Mouse (Mus musculus): ENCODE measurements at regions not wholly inside any gene's neighbourhood (a gene's known extent, or its start where the extent isn't known, plus 50 kb on each side); places are given as distances from the start of the nearest gene placed in this dataset.

GRCm38 (mm10) chr8:115539600-115539999 lies 168.0 kb downstream of the Maf start:
- Histone ChIP-seq H3K27me3 (no peaks in the 10 kb centered on the region), H3K27ac (no peak overlapping the region), H3K9me3 (no peaks in the 10 kb centered on the region), H3K4me1 (replicated peaks) (peaks cover 19% of the 10 kb centered on the region), H3K4me2 (replicated peaks) (no peak overlapping the region), H3K36me3 (no peaks in the 10 kb centered on the region), H3K4me3 (replicated peaks) (no peak overlapping the region), H3K9ac (replicated peaks) (no peak overlapping the region)
- WGBS, result 85% methylated on average over 9 of the region's 9 CpGs
- no peak for ATAC-seq

DNA sequence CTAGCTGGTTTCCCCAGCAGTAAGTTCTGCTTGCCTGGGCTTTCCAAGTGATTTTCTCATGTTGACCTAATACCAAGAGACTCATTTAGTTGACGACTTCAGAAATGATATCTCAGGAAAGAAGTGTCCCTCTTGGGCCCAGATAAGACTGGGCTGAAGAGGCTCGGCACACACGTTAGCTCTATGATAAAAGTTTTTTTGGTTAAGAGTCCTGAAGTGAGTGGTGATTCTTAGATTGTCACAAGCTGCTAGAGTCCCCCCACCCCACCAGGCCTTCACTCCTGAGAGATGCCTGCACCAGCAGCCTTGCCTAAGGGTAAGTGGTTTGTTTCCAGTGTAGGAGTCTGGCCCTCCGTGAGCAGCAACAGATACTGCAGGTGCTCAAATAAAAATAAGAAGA lies 169.4 kb downstream of the Maf start:
- Histone ChIP-seq H3K9me3 (no peaks in the 10 kb centered on the region), H3K4me3 (replicated peaks) (no peak overlapping the region), H3K4me2 (replicated peaks) (no peak overlapping the region), H3K36me3 (no peaks in the 10 kb centered on the region), H3K27me3 (no peaks in the 10 kb centered on the region), H3K27ac (no peak overlapping the region), H3K9ac (replicated peaks) (no peak overlapping the region), H3K4me1 (replicated peaks) (peaks cover 19% of the 10 kb centered on the region)
- ATAC-seq, result no peak
- 88% methylated on average over 4 of the region's 4 CpGs for WGBS

- Histone ChIP-seq H3K4me1 (replicated peaks) (peaks cover 19% of the 10 kb centered on the region), H3K4me2 (replicated peaks) (no peak overlapping the region), H3K36me3 (no peaks in the 10 kb centered on the region), H3K9ac (replicated peaks) (no peak overlapping the region), H3K9me3 (no peaks in the 10 kb centered on the region), H3K27me3 (no peaks in the 10 kb centered on the region), H3K27ac (no peak overlapping the region), H3K4me3 (replicated peaks) (no peak overlapping the region)
- 23% methylated on average over 5 of the region's 5 CpGs for WGBS
- no peak for ATAC-seq
Observed at GRCm38 (mm10) chr8:115537761-115538160, 169.8 kb downstream of the Maf start.

- H3K4me1 ChIP-seq (replicated peaks), result peaks cover 19% of the 10 kb centered on the region
- H3K9ac ChIP-seq (replicated peaks), result no peak overlapping the region
- no peaks in the 10 kb centered on the region for H3K36me3 ChIP-seq
- 63% methylated on average over 19 of the region's 19 CpGs for WGBS
- no peak overlapping the region for H3K4me3 ChIP-seq (replicated peaks)
- no peak for ATAC-seq
- H3K9me3 ChIP-seq, result no peaks in the 10 kb centered on the region
- H3K4me2 ChIP-seq (replicated peaks), result no peak overlapping the region
- no peaks in the 10 kb centered on the region for H3K27me3 ChIP-seq
- H3K27ac ChIP-seq, result no peak overlapping the region
Observed at GRCm38 (mm10) chr8:115536554-115537346, 170.8 kb downstream of the Maf start.

- no peak for ATAC-seq
- Histone ChIP-seq H3K9me3 (no peaks in the 10 kb centered on the region), H3K27ac (no peak overlapping the region), H3K4me2 (replicated peaks) (no peak overlapping the region), H3K4me1 (replicated peaks) (peaks cover 19% of the 10 kb centered on the region), H3K4me3 (replicated peaks) (no peak overlapping the region), H3K36me3 (no peaks in the 10 kb centered on the region), H3K27me3 (no peaks in the 10 kb centered on the region), H3K9ac (replicated peaks) (no peak overlapping the region)
- 89% methylated on average over 8 of the region's 8 CpGs for WGBS
Observed at GRCm38 (mm10) chr8:115536001-115536400, 171.6 kb downstream of the Maf start.

DNA sequence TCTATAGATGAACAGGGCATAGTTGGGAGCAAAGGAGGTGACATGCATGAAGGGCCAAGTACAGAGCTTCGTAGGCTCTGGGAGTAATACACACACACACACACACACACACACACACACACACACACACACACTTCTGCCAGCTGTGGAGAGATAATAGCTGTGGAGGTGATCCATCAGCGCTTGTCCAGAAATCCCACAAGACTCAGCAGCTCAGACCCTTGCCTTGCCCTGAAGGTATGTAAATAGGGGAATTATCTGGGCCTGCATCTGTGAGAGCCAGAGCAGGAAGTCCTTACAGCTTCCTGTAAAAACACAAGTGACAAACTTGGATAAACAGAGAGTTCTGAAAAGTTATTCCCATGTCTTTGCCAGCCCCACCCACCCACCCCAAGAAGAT lies 173.6 kb downstream of the Maf start:
- Histone ChIP-seq H3K27me3 (no peaks in the 10 kb centered on the region), H3K4me3 (replicated peaks) (no peak overlapping the region), H3K4me1 (replicated peaks) (peaks cover 19% of the 10 kb centered on the region), H3K9me3 (no peaks in the 10 kb centered on the region), H3K4me2 (replicated peaks) (no peak overlapping the region), H3K27ac (no peak overlapping the region), H3K36me3 (no peaks in the 10 kb centered on the region), H3K9ac (replicated peaks) (no peak overlapping the region)
- ATAC-seq, result no peak
- WGBS, result 56% methylated on average over 2 of the region's 2 CpGs

- H3K36me3 ChIP-seq, result no peaks in the 10 kb centered on the region
- H3K4me3 ChIP-seq (replicated peaks), result no peak overlapping the region
- no peaks in the 10 kb centered on the region for H3K27me3 ChIP-seq
- WGBS, result 94% methylated on average over 6 of the region's 6 CpGs
- ATAC-seq, result no peak
- no peak overlapping the region for H3K9ac ChIP-seq (replicated peaks)
- no peaks in the 10 kb centered on the region; the same call in 1 of the 2 replicates for H3K4me1 ChIP-seq (replicated peaks)
- H3K9me3 ChIP-seq, result no peaks in the 10 kb centered on the region
- no peak overlapping the region for H3K27ac ChIP-seq
- no peak overlapping the region for H3K4me2 ChIP-seq (replicated peaks)
Observed at GRCm38 (mm10) chr8:115531343-115531742, 176.3 kb downstream of the Maf start.

- ATAC-seq, result no peak
- whole genome bisulfite sequencing, result 53% methylated on average over 14 of the region's 14 CpGs
Observed at GRCm38 (mm10) chr8:115529568-115530342, 177.8 kb downstream of the Maf start.

GRCm38 (mm10) chr8:115528879-115529278 lies 178.7 kb downstream of the Maf start:
- H3K9me3 ChIP-seq, result no peaks in the 10 kb centered on the region
- H3K4me2 ChIP-seq (replicated peaks), result no peak overlapping the region
- no peak overlapping the region for H3K9ac ChIP-seq (replicated peaks)
- no peaks in the 10 kb centered on the region for H3K4me1 ChIP-seq (replicated peaks)
- H3K27ac ChIP-seq, result no peak overlapping the region
- H3K36me3 ChIP-seq, result no peaks in the 10 kb centered on the region
- no peak for ATAC-seq
- WGBS, result 95% methylated on average over 11 of the region's 11 CpGs
- H3K4me3 ChIP-seq (replicated peaks), result no peak overlapping the region
- no peaks in the 10 kb centered on the region for H3K27me3 ChIP-seq

More at GRCm38 (mm10) chr8:115529568-115530342, 177.8 kb downstream of the Maf start:
- H3K36me3 ChIP-seq, result no peaks in the 10 kb centered on the region
- no peaks in the 10 kb centered on the region for H3K9me3 ChIP-seq
- no peak overlapping the region for H3K4me2 ChIP-seq (replicated peaks)
- H3K4me3 ChIP-seq (replicated peaks), result no peak overlapping the region
- no peak overlapping the region for H3K27ac ChIP-seq
- H3K27me3 ChIP-seq, result no peaks in the 10 kb centered on the region
- H3K9ac ChIP-seq (replicated peaks), result no peak overlapping the region
- H3K4me1 ChIP-seq (replicated peaks), result no peaks in the 10 kb centered on the region

DNA sequence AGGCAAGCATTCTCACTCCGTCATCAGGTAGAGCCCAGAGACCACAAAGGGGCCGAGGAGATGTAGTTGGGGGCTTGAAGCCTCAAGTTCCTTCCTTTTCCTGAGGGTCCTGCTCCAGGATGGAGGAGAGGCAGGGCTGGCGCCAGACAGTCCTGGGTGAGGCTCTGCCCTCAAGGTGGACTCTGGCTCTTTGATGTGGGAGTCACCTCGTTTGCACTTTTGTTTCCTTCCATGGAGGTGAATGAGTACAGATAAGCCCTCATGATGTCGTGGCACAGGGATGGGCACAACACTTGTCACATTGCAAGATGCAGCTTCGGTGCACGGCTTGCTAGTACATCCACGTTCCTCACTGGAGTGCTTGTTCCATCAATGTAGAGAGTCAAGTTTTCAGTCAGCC lies 182.4 kb downstream of the Maf start:
- H3K36me3 ChIP-seq, result no peaks in the 10 kb centered on the region

GRCm38 (mm10) chr8:115524713-115525112 lies 182.9 kb downstream of the Maf start:
- no peaks in the 10 kb centered on the region for H3K36me3 ChIP-seq
- no peaks in the 10 kb centered on the region for H3K9me3 ChIP-seq
- H3K4me3 ChIP-seq (replicated peaks), result no peak overlapping the region
- no peak overlapping the region for H3K9ac ChIP-seq (replicated peaks)
- 83% methylated on average over 8 of the region's 8 CpGs for WGBS
- ATAC-seq, result no peak
- no peak overlapping the region for H3K4me2 ChIP-seq (replicated peaks)
- H3K27ac ChIP-seq, result no peak overlapping the region
- H3K27me3 ChIP-seq, result no peaks in the 10 kb centered on the region
- H3K4me1 ChIP-seq (replicated peaks), result no peaks in the 10 kb centered on the region

More for the DNA sequence above, 182.4 kb downstream of the Maf start:
- no peak overlapping the region for H3K4me2 ChIP-seq (replicated peaks)
- no peak overlapping the region for H3K9ac ChIP-seq (replicated peaks)
- no peak overlapping the region for H3K4me3 ChIP-seq (replicated peaks)
- no peak for ATAC-seq
- WGBS, result 89% methylated on average over 8 of the region's 8 CpGs
- no peaks in the 10 kb centered on the region for H3K4me1 ChIP-seq (replicated peaks)
- H3K27ac ChIP-seq, result no peak overlapping the region
- H3K9me3 ChIP-seq, result no peaks in the 10 kb centered on the region
- no peaks in the 10 kb centered on the region for H3K27me3 ChIP-seq

GRCm38 (mm10) chr8:115522527-115522926 lies 185.1 kb downstream of the Maf start:
- Histone ChIP-seq H3K9ac (replicated peaks) (no peak overlapping the region), H3K4me3 (replicated peaks) (no peak overlapping the region), H3K4me2 (replicated peaks) (no peak overlapping the region), H3K27ac (no peak overlapping the region), H3K27me3 (no peaks in the 10 kb centered on the region), H3K36me3 (no peaks in the 10 kb centered on the region), H3K9me3 (no peaks in the 10 kb centered on the region), H3K4me1 (replicated peaks) (no peaks in the 10 kb centered on the region)
- ATAC-seq, result no peak
- WGBS, result 54% methylated on average over 5 of the region's 5 CpGs

Data from midbrain, embryonic 13.5 days (tissue).